Mouse (Mus musculus): ENCODE results near the gene Tex35.

Tex35 gene

GRCm38 (mm10) chr1:157081076-157081804 is 27.2 kb downstream of the Tex35 start:
- no peak for DNase-seq

GRCm38 (mm10) chr1:157080071-157080470 is 28.4 kb downstream of the Tex35 start:
- no peak for DNase-seq

GRCm38 (mm10) chr1:157079384-157080025 is 29.0 kb downstream of the Tex35 start:
- peak in 1 of 2 experiments; percentile 50 for DNase-seq

GRCm38 (mm10) chr1:157076781-157077705 is 31.4 kb downstream of the Tex35 start:
- DNase-seq = peak; percentile 87 to 94

- peak; percentile 89 to 91 for DNase-seq
Measured at GRCm38 (mm10) chr1:157076257-157076656, 32.2 kb downstream of the Tex35 start.

- DNase-seq = no peak
Measured at GRCm38 (mm10) chr1:157074937-157075336, 33.5 kb downstream of the Tex35 start.

- no peak for DNase-seq
Measured at GRCm38 (mm10) chr1:157074371-157074770, 34.1 kb downstream of the Tex35 start.

- no peak for DNase-seq
Measured at GRCm38 (mm10) chr1:157073592-157073991, 34.9 kb downstream of the Tex35 start.

- DNase-seq = no peak
Measured at GRCm38 (mm10) chr1:157069181-157069828, 39.2 kb downstream of the Tex35 start.

- no peak for DNase-seq
Measured at GRCm38 (mm10) chr1:157068316-157068715, 40.2 kb downstream of the Tex35 start.

GRCm38 (mm10) chr1:157065819-157066730 is 42.4 kb downstream of the Tex35 start:
- DNase-seq = no peak

- no peak for DNase-seq
Measured at GRCm38 (mm10) chr1:157063318-157064115, 45.0 kb downstream of the Tex35 start.

- no peak for DNase-seq
Measured at GRCm38 (mm10) chr1:157062445-157062825, 46.0 kb downstream of the Tex35 start.

- no peak for DNase-seq
Measured at GRCm38 (mm10) chr1:157061800-157062444, 46.6 kb downstream of the Tex35 start.

- no peak for DNase-seq
Measured at GRCm38 (mm10) chr1:157061170-157061569, 47.3 kb downstream of the Tex35 start.

- no peak for DNase-seq
Measured at GRCm38 (mm10) chr1:157060441-157061135, 47.9 kb downstream of the Tex35 start.

- no peak for DNase-seq
Measured at GRCm38 (mm10) chr1:157055901-157056300, 52.6 kb downstream of the Tex35 start.

- no peak for DNase-seq
Measured at GRCm38 (mm10) chr1:157055288-157055831, 53.1 kb downstream of the Tex35 start.

GRCm38 (mm10) chr1:157054659-157055058 is 53.8 kb downstream of the Tex35 start:
- DNase-seq = no peak
